Comparison of ENCODE assay signal across 16 mouse cellular contexts in genomic region chr9:113924883-113925282, GRCm38 (mm10).
"Had no signal": no experiment of that assay in that cellular context is flagged by ENCODE, and none has a peak within 500 bp of the region (broad histone marks: within the 10 kb centered on the region; RNA-seq: fewer than 3 reads in every experiment).

No protein-coding gene starts in this region.

- H3K27me3 ChIP-seq: neural tube, embryonic 13.5 days; neural tube, embryonic 15.5 days; stomach, embryonic 15.5 days had no signal

- H3K4me1 ChIP-seq: neural tube, embryonic 15.5 days; stomach, embryonic 15.5 days had no signal

- H3K9ac ChIP-seq: neural tube, embryonic 13.5 days; neural tube, embryonic 15.5 days; stomach, embryonic 15.5 days had no signal

- H3K9me3 ChIP-seq: neural tube, embryonic 13.5 days; neural tube, embryonic 15.5 days; stomach, embryonic 15.5 days had no signal

- DNase-seq: retina, postnatal 1 day; right cerebral cortex, adult 18-20 months; right cerebral cortex, postnatal 14 days; right cerebral cortex, postnatal 25 days; right cerebral cortex, postnatal 4 days; spleen, adult 18-20 months; thymus, adult 18-20 months; thymus, adult 2 months; thymus, postnatal 14 days; thymus, postnatal 25 days; thymus, postnatal 36 days; thymus, postnatal 4 days had no signal

- H3K27ac ChIP-seq: neural tube, embryonic 13.5 days; neural tube, embryonic 15.5 days; stomach, embryonic 15.5 days; stomach, postnatal 0 days had no signal

- H3K4me3 ChIP-seq: neural tube, embryonic 13.5 days; neural tube, embryonic 15.5 days; stomach, embryonic 15.5 days had no signal

- H3K4me2 ChIP-seq: neural tube, embryonic 13.5 days; neural tube, embryonic 15.5 days; stomach, embryonic 15.5 days had no signal
